Mouse (Mus musculus) CH12.LX (cell line): ENCODE data around the gene Olfr884.

Experiments used
- CTCF ChIP-seq, 2 experiments: IDR thresholded peaks in 1 of 2; conservative IDR thresholded peaks in 1 of 2; 2 replicates each; pipeline ENCODE4 v1.5.1; 2011 to 2012; ENCODE audit warnings: low read depth in 2 of 2, low read length in 2 of 2, improper control_type of control experiment in 1 of 2, inconsistent platforms in 1 of 2, mild to moderate bottlenecking in 1 of 2, moderate library complexity in 1 of 2
- MEF2A ChIP-seq: IDR thresholded peaks from 2 replicates; pipeline ENCODE4 v1.6.1; 2014; ENCODE audit warnings: low read depth, mild to moderate bottlenecking, inconsistent platforms, low read length, improper control_type of control experiment, borderline replicate concordance
- MXI1 ChIP-seq: IDR thresholded peaks from 2 replicates; pipeline ENCODE4 v1.6.1; 2011; ENCODE audit warnings: mild to moderate bottlenecking, low read depth, low read length, improper control_type of control experiment
- NRF1 ChIP-seq: IDR thresholded peaks from 2 replicates; pipeline ENCODE4 v1.6.1; 2014; ENCODE audit warnings: low read depth, mild to moderate bottlenecking, inconsistent platforms, low read length, improper control_type of control experiment, moderate library complexity
- POLR2A ChIP-seq: IDR thresholded peaks from 2 replicates; pipeline ENCODE4 v1.6.1; 2011; ENCODE audit warnings: low read depth, mild to moderate bottlenecking, improper control_type of control experiment, low read length
- USF2 ChIP-seq: conservative IDR thresholded peaks from 2 replicates; pipeline ENCODE4 v1.6.1; 2011; ENCODE audit warnings: low read depth, low read length, improper control_type of control experiment
- ZKSCAN1 ChIP-seq: IDR thresholded peaks from 2 replicates; pipeline ENCODE4 v1.6.1; 2012; ENCODE audit warnings: low read depth, inconsistent platforms, low read length, improper control_type of control experiment, borderline replicate concordance
- ZNF384 ChIP-seq: IDR thresholded peaks from 2 replicates; pipeline ENCODE4 v1.6.1; 2012; ENCODE audit warnings: low read depth, low read length, improper control_type of control experiment, inconsistent platforms

DNA sequence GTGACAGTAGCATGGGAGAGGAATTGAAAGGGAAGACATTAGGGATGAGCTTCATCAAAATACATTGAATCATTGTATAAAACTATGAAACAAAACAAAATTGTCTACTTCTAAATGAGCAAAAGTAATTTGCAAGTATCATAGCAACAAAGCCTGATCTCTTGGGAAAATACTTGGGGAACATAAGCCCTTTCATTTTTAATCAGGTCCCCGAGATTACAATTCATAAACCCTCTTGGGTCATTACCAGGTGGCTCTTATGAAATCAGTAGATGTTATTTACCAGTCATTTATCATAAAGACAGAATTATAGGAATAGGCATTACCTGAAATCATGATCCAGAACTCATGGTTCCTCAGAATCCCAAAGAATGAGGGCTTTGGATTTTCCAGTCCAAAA is at the start of gene Olfr884:
- no peak for TF ChIP-seq ZKSCAN1
- TF ChIP-seq CTCF (conservative IDR thresholded peaks at IDR 0.05 in 1 of 2, IDR thresholded peaks at IDR 0.05 in 1 of 2; ENCODE audit: low read depth in 2 of 2, low read length in 2 of 2), result no peak
- no peak for TF ChIP-seq POLR2A
- TF ChIP-seq MEF2A, result no peak
- TF ChIP-seq MXI1, result no peak
- no peak for TF ChIP-seq USF2
- TF ChIP-seq NRF1, result no peak
- no peak for TF ChIP-seq ZNF384
